In genomic region chr1:155212493-155212892, GRCm38 (mm10) we compare ENCODE assay signal across 8 mouse cellular contexts. TPM values are rescaled to one million over a fixed set of nuclear protein-coding genes. Genes with fewer than 3 reads are reported as not detected.
DNase-seq lines count a peak whose midpoint lies in the region; ATAC-seq lines count a peak whose summit lies in the region.

No protein-coding gene starts in this region.

- peak; percentile 60; the same call in 1 of the 2 replicates for ATAC-seq in heart, embryonic 15.5 days (replicated peaks; ENCODE audit: insufficient number of reproducible peaks, insufficient read depth, low FRiP score, low read depth)
- peak; percentile 62 for ATAC-seq in limb, embryonic 12.5 days (ENCODE audit: insufficient number of reproducible peaks, insufficient read depth, low FRiP score, low TSS enrichment, low read depth)
- no peak for ATAC-seq in granulocyte monocyte progenitor cell, adult 5-6 weeks (replicated peaks; ENCODE audit: poor library complexity, severe bottlenecking)

- H3K27me3 ChIP-seq in heart, embryonic 15.5 days = no peaks in the 10 kb centered on the region
- H3K27me3 ChIP-seq in limb, embryonic 12.5 days = no peaks in the 10 kb centered on the region

- H3K4me1 ChIP-seq in heart, embryonic 15.5 days (replicated peaks) = peaks cover 58% of the 10 kb centered on the region
- peaks cover 76% of the 10 kb centered on the region for H3K4me1 ChIP-seq in limb, embryonic 12.5 days (replicated peaks)

- WGBS in heart, embryonic 15.5 days = 48% methylated on average over 6 of the region's 6 CpGs
- WGBS in limb, embryonic 12.5 days = 4% methylated on average over 6 of the region's 6 CpGs

- H3K9ac ChIP-seq in heart, embryonic 15.5 days = 0 out of 2 replicates have a peak overlapping the region, but pooled peaks have one; percentile 1
- H3K9ac ChIP-seq in limb, embryonic 12.5 days (replicated peaks) = 0 out of 2 replicates have a peak overlapping the region, but pooled peaks have one; percentile 14

- H3K9me3 ChIP-seq in heart, embryonic 15.5 days (replicated peaks) = no peaks in the 10 kb centered on the region
- H3K9me3 ChIP-seq in limb, embryonic 12.5 days = no peaks in the 10 kb centered on the region

- H3K36me3 ChIP-seq in heart, embryonic 15.5 days = peaks cover 17% of the 10 kb centered on the region
- H3K36me3 ChIP-seq in limb, embryonic 12.5 days = peaks cover 17% of the 10 kb centered on the region

- peak overlapping the region; percentile 55 for H3K27ac ChIP-seq in heart, embryonic 15.5 days
- peak overlapping the region; percentile 90 for H3K27ac ChIP-seq in limb, embryonic 12.5 days

- H3K4me2 ChIP-seq in heart, embryonic 15.5 days = no peak overlapping the region
- no peak overlapping the region for H3K4me2 ChIP-seq in limb, embryonic 12.5 days

- DNase-seq in layer of hippocampus, adult 11-12 months (ENCODE audit: low spot score) = peak; percentile 66
- DNase-seq in layer of hippocampus, postnatal 14 days (ENCODE audit: low spot score in 2 of 2) = no peak
- peak; percentile 87 for DNase-seq in embryo, embryonic 11 days
- DNase-seq in retina, postnatal 1 day = peak; percentile 90
- DNase-seq in left cerebral cortex, postnatal 25 days (ENCODE audit: low spot score in 2 of 2) = no peak

- H3K4me3 ChIP-seq in heart, embryonic 15.5 days = no peak overlapping the region
- no peak overlapping the region for H3K4me3 ChIP-seq in limb, embryonic 12.5 days (replicated peaks)

- intact Hi-C loops in left cerebral cortex, postnatal 25 days (cut with DNase I) = loop anchor here (10.0 kb wide), 1 partner anchor 348 kb away; no protein-coding TSS in a partner anchor

RNA-seq across cellular contexts. Expression of gene BC034090, which starts 31.8 kb away (rescaled TPM):
- 1 to 10 TPM; 6.7 to 8.3 TPM for total RNA-seq in layer of hippocampus, postnatal 14 days (2021)
- polyA plus RNA-seq in heart, embryonic 15.5 days (2015; fragmentation: Nextera tagmentation; extraction: Ambion mirVana) = 8.0 and 9.4 TPM in 2 replicates
- polyA plus RNA-seq in limb, embryonic 12.5 days (2016; fragmentation: Nextera tagmentation; extraction: Ambion mirVana) = 8.4 and 8.6 TPM in 2 replicates
- total RNA-seq in granulocyte monocyte progenitor cell, adult 5-6 weeks (2014; fragmentation: Nextera tagmentation) = 2.5 TPM in 1 of 2 replicates, not detected in the other
- 0.13 TPM in 1 of 2 replicates, not detected in the other for total RNA-seq in granulocyte monocyte progenitor cell, adult 5-6 weeks (2017)
- 1 to 10 TPM; 9.5 to 9.7 TPM for total RNA-seq in left cerebral cortex, postnatal 25 days (2021)

RNA-seq across cellular contexts. Expression of gene Stx6, which starts 54.0 kb away (rescaled TPM):
- total RNA-seq in layer of hippocampus, postnatal 14 days (2021) = 10 to 100 TPM; 88.3 to 88.6 TPM
- 47.7 and 57.0 TPM in 2 replicates for polyA plus RNA-seq in heart, embryonic 15.5 days (2015; fragmentation: Nextera tagmentation; extraction: Ambion mirVana)
- 112 and 113 TPM in 2 replicates for polyA plus RNA-seq in limb, embryonic 12.5 days (2016; fragmentation: Nextera tagmentation; extraction: Ambion mirVana)
- total RNA-seq in granulocyte monocyte progenitor cell, adult 5-6 weeks (2014; fragmentation: Nextera tagmentation) = 43.5 and 45.7 TPM in 2 replicates
- total RNA-seq in granulocyte monocyte progenitor cell, adult 5-6 weeks (2017) = 36.5 and 48.2 TPM in 2 replicates
- 100 to 1,000 TPM; 110 to 115 TPM for total RNA-seq in left cerebral cortex, postnatal 25 days (2021)

Comparison
In these comparisons a context has a peak if more than half of its experiments do, and no peak if none do; other contexts are left out.
1. DNase-seq: peak in layer of hippocampus, adult 11-12 months (single experiment), embryo, embryonic 11 days (single experiment) and retina, postnatal 1 day (single experiment); none in layer of hippocampus, postnatal 14 days (0 of 2) and left cerebral cortex, postnatal 25 days (0 of 2).